Mouse (Mus musculus) gastrocnemius, adult 8-10 months (tissue): ENCODE data around the gene Rock2. TPM values are rescaled to one million over a fixed set of nuclear protein-coding genes. Genes with fewer than 3 reads are reported as not detected.

Experiments used
- DNase-seq, 2 experiments: peaks; one replicate each; pipeline ENCODE4 v3.0.0; 2022; ENCODE audit warnings: low spot score in 2 of 2
- total RNA-seq, 4 experiments: library from RNA; stranded (reverse); gene quantifications; 2 replicates each; pipeline ENCODE4 v1.2.4; 2022

Gene Rock2
- total RNA-seq, 4 experiments from 2014 or later = 76.4 to 106 (median 80.8) TPM

- no peak for DNase-seq
Observed at GRCm38 (mm10) chr12:16898790-16899189, 4.1 kb downstream of the Rock2 start.

- no peak for DNase-seq
Observed at GRCm38 (mm10) chr12:16900625-16901222, 6.0 kb downstream of the Rock2 start.

GRCm38 (mm10) chr12:16903949-16904635 lies 9.4 kb downstream of the Rock2 start:
- no peak for DNase-seq

- DNase-seq = no peak
Observed at GRCm38 (mm10) chr12:16907282-16907846, 12.7 kb downstream of the Rock2 start.

- DNase-seq = no peak
Observed at GRCm38 (mm10) chr12:16907953-16908648, 13.4 kb downstream of the Rock2 start.

- no peak for DNase-seq
Observed at GRCm38 (mm10) chr12:16911524-16911923, 16.8 kb downstream of the Rock2 start.

- no peak for DNase-seq
Observed at GRCm38 (mm10) chr12:16912600-16912999, 17.9 kb downstream of the Rock2 start.

- DNase-seq = no peak
Observed at GRCm38 (mm10) chr12:16920186-16920860, 25.6 kb downstream of the Rock2 start.

GRCm38 (mm10) chr12:16927889-16928288 lies 33.2 kb downstream of the Rock2 start:
- no peak for DNase-seq

- DNase-seq = no peak
Observed at GRCm38 (mm10) chr12:16934423-16934822, 39.7 kb downstream of the Rock2 start.

- no peak for DNase-seq
Observed at GRCm38 (mm10) chr12:16941976-16942375, 47.3 kb downstream of the Rock2 start.

GRCm38 (mm10) chr12:16948239-16948638 lies 53.5 kb downstream of the Rock2 start:
- DNase-seq = no peak

- DNase-seq = no peak
Observed at GRCm38 (mm10) chr12:16958851-16959250, 64.2 kb downstream of the Rock2 start.

GRCm38 (mm10) chr12:16963354-16963753 lies 68.7 kb downstream of the Rock2 start:
- no peak for DNase-seq

GRCm38 (mm10) chr12:16966811-16967210 lies 72.1 kb downstream of the Rock2 start:
- no peak for DNase-seq

GRCm38 (mm10) chr12:16977120-16977519 lies 82.4 kb downstream of the Rock2 start:
- DNase-seq = no peak

- no peak for DNase-seq
Observed at GRCm38 (mm10) chr12:16985778-16986177, 91.1 kb downstream of the Rock2 start.

- DNase-seq = no peak
Observed at GRCm38 (mm10) chr12:16991376-16991775, 96.7 kb downstream of the Rock2 start.

GRCm38 (mm10) chr12:16992355-16992754 lies 97.7 kb downstream of the Rock2 start:
- no peak for DNase-seq

GRCm38 (mm10) chr12:16994291-16994690 lies 99.6 kb downstream of the Rock2 start:
- DNase-seq = no peak

GRCm38 (mm10) chr12:16996281-16996680 lies 101.6 kb downstream of the Rock2 start:
- no peak for DNase-seq
